Mouse (Mus musculus) urinary bladder, adult 2 months (tissue): ENCODE results near the gene Trim12c. TPM values are rescaled to one million over a fixed set of nuclear protein-coding genes. Genes with fewer than 3 reads are reported as not detected.
"Not testable (repeated sequence)": the region's sequence is repeated elsewhere in the genome, so short reads cannot be mapped to it uniquely, and the experiment has no call there.

ENCODE experiments used
- DNase-seq: peaks from one replicate; pipeline ENCODE4 v3.0.0; 2022; ENCODE audit warnings: low spot score
- polyA plus RNA-seq: library from polyadenylated mRNA; depleted of rRNA; stranded (reverse); fragments of >200 nt; gene quantifications from 2 replicates; pipeline ENCODE4 v1.2.3, GENCODE M21; 2012; rRNA removed

The Trim12c gene
- polyA plus RNA-seq = 11.9 and 14.2 TPM in 2 replicates

GRCm38 (mm10) chr7:104352717-104353599, at the start of gene Trim12c:
Gene Trim12c, minus strand, starts transcription at chr7:104353362.
- DNase-seq = peak; percentile 35

- no peak for DNase-seq
These were observed 48.0 kb upstream of the Trim12c start for GRCm38 (mm10) chr7:104401140-104401539.

DNA sequence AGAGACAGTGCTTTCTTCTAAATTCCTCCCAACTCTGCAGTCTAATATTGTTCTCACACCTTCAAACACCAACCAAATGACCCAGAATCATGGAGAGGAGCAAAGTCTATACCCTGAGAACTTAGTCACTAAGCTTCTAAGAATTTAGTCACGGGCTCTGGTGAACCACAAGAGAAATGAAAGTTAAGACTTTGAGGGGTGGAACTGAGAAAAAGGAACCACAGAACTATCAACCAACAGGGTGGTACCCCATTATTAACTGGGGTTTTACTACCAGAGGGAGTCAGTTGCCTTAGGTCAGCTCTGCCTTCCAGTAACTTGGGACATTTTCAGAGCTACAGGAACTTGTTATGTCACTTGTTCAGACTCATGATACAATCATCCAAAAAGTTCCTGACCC, 47.5 kb upstream of the Trim12c start, which contains the start of gene Trim30c:
Trim30c (minus strand) TSS at position 140 of the 400 bp plus-strand sequence.
- no peak for DNase-seq

DNA sequence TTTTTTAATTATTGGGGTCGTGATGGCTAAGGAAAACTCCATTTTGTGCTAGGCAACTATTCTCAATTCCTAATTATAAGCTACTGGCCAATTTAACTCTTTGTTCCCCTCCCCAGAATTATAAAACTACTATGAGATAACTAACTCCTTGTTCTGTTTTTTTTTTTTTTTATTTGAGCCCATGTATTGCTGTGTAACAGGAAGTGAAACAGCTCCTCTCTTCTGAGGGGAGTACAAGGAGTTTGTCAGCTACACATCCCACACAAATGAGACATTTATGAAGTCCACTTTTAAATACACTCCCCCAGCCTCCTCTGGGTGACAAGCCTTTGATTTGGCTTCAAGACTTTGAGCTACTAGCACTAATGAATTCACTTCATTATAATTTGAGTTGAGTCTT, 45.3 kb upstream of the Trim12c start:
- DNase-seq = no peak

DNA sequence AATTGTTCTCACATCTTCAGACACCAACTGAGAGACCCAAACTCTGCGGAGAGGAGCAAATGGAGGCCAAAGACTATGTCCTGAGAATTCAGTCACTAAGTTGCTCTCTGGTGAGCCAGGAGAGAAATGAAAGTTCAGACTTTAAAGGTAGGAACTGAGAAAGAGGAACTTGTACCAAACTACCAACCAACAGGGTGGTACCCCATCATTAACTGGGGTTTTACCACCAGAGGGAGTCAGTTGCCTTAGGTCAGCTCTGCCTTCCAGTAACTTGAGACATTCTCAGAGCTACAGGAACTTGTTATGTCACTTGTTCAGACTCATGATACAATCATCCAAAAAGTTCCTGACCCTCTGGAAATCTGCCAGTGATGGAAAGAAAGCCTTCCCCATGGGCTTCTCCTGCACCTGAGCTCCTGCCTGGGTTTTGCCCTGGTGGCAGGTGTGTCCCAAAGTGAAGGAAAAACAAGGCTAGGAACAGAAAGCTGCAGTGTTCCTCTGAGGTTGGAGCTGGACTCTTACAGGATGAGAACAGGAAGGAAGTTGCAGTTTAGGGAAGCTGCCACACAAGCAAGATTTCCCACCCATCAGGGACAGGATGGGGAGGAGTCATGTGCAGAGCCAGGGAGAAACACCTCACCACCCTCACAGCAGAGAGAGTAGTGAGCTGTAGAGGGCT, 16.7 kb upstream of the Trim12c start, which contains the start of gene Trim30b:
Trim30b (minus strand) TSS at position 149 of the 679 bp plus-strand sequence.
- DNase-seq = no peak

DNA sequence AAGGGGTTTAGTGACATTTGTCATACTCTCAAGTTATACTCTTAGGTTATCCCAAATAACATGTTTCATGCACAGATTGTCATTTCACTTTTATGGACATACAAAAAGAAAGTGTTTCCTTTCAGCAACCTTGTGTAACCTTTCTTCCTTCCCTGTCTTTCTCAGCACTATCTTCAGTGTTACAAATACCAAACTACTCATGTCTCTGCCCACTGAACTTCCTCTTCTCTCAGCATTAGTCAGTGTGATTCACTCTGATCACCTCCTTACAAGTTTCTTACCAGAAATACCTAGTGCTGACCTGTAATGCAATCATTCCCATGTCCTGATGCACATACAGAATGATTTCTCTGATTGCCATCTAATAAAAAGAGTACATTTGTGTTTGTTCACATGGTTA, 13.2 kb upstream of the Trim12c start:
- no peak for DNase-seq

DNA sequence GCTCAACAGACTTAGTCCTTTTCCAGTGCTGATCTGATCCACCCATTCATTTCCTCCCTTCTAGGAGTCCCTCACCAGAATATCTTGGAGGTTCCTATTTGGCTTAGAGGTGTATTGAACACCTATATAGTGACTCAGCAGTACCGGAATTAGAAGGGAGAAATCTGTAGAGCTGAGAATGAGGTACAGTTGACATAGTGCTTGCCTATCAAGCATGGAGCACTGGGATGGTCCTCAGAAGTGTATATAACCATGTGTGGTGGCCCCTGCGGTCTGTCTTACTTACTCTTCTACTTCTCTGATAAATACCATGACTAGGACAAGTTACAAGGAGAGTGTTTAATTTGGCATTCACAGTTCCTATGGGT, 422 bp upstream of the Trim12c start:
- no peak for DNase-seq

GRCm38 (mm10) chr7:104348043-104348442, 5.1 kb downstream of the Trim12c start:
- not testable (repeated sequence) for DNase-seq

DNA sequence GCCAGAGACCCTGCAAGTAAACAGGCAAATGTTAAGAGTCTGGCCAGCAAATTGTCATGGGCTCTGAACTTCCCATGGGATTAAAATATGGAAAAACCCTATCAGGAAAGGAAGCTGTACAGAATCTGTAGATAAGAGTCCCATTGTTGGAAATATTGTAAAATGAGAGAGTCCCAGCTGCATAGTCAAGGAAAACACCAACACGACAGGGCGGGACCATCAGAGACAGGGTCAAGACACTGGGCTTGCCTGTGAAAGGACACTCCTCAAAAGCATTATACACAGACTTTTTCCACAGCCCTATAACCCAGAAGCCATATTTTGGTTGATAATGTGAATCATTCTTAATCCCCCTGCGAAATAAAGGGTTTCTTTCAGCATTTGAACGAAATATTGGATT, 12.4 kb downstream of the Trim12c start:
- not testable (repeated sequence) for DNase-seq

DNA sequence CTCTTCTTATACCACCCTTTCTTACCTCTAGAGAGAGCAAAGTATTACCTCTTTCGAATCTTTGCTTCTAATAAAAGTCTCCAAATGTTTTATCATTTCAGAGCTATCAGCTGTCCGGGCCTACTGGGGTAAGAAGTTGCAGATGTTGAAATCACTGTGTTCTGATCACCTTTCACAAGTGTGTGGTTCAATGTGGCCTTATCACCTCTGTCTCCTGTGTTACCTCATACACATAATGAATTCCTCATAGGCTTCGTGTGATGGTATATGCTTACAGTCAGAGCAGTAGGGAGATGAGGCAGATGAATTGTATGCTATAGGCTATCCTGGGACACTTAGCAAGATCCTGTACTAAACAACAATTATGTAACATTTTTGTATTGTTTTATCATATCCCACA, 17.6 kb downstream of the Trim12c start:
- not testable (repeated sequence) for DNase-seq

DNA sequence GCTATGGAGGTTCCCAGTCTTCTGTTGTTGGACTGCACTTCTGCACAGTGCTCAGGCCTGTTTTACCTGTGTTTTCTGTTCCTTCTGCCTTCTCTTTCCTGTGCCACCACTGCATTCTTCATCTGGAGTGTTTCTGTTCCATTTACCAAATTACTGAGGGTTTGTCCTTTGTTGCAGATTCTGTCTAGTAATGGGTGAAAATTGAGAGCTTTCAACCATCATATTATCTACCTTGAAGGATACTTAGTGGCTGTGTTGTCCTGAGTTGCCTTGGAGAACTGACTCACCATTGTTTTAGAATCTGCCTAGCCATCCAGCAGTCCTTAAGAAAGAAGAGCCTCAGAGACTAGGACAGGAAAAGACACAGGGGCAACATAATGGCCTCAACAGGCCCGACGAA, 24.0 kb downstream of the Trim12c start, which contains the start of gene Trim34b:
Trim34b (plus strand) TSS at position 301 of the 400 bp plus-strand sequence.
- DNase-seq = not testable (repeated sequence)

- DNase-seq = no peak
These were observed 31.1 kb downstream of the Trim12c start for GRCm38 (mm10) chr7:104322028-104322427.

DNA sequence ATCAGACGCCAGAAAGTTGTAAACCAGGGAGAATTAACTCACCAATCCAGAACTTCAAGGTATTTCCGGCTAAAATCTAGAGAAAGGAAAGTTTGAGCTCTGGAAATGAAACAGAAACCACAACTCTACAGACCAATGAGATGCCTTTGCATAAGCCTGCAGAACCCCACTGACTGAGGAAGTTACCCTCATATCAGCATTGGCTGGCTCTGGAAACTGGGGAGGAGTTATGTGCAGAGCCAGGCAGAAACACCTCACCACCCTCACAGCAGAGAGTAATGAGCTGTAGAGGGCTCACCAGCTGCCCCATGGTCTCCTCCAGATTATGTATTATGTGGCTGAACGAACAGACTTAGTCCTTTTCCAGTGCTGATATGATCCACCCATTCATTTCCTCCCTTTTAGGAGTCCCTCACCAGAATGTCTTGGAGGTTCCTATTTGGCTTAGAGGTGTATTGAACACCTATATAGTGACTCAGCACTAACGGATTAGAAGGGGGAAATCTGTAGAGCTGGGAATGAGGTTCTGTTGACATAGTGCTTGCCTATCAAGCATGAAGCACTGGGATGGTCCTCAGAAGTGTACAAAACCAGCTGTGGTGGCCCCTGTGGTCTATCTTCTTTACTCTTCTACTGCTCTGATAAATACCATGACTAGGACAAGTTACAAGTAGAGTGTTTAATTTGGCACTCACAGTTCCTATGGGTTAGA, 37.6 kb downstream of the Trim12c start, which contains the start of gene Trim12a:
Trim12a (minus strand) TSS at position 98 of the 712 bp plus-strand sequence.
- not testable (repeated sequence) for DNase-seq

GRCm38 (mm10) chr7:104314796-104315353, 38.3 kb downstream of the Trim12c start:
- no peak for DNase-seq

DNA sequence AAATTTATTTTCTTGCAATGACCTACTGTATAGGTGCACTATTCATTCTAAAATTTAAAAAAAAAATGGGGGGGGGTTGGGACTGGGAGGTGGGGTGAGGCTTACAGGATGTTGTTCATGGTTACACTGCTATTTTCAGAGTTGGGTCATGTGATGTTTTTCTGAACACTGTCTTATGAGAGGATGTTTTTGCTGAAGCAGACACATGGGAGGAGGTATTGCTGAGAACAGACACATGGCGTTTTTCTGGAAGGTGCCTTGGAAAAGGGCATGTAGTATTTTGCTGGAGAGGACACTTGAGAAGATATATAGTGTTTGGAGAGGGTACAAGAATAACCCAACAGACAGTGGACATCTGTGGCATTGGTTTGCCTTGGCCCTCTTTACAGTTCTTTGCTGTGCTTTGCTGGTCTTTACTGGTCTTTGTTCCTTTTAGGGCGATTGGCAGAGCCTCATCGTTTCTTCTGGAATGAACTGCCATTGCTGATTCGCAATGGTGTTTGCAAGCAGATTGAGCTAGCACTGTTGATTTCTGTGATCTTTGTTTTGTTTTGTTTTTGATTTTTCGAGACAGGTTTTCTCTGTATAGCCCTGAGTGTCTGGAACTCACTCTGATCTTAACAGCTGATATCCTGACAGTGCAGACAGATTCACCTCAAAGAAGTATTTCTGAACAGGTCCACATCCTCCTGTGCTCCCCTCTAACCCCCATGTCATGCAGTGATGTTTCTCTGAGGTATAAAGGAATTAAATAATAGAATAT, 61.3 kb downstream of the Trim12c start:
- DNase-seq = no peak

DNA sequence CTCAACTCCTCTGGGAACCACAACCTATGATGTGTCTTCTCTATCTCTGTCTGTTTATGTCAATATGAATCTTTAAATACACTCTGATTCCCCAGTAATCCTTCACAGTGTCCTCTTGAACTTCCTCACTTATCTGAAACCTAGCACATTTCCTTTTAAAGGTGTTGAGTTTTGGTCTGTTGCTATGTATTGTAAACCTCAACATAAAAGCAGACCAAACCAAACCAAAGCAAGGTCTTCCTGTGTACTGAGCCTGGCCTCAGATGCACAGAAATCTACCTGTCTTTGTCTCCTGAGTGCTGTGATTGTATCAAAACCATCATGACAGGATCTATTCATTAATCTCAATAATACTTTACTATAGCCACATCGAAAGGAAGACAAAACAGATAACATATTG, 62.5 kb downstream of the Trim12c start:
- no peak for DNase-seq

Other genes with a start within 250 kb of the Trim12c start
- gene Olfr646, start 248.5 kb downstream of the Trim12c start, polyA plus RNA-seq = not detected in 2 replicates
- not detected in 2 replicates for gene Ubqln5, start 223.5 kb downstream of the Trim12c start, polyA plus RNA-seq
- not detected in 2 replicates for gene Olfr643, start 216.0 kb downstream of the Trim12c start, polyA plus RNA-seq
- not detected in 2 replicates for gene Ubqln3, start 210.1 kb downstream of the Trim12c start, polyA plus RNA-seq
- not detected in 2 replicates for gene Ubqlnl, start 202.8 kb downstream of the Trim12c start, polyA plus RNA-seq
- gene Olfm5, start 188.5 kb downstream of the Trim12c start, polyA plus RNA-seq = not detected in 2 replicates
- gene Olfr648, start 170.0 kb downstream of the Trim12c start, polyA plus RNA-seq = 0.03 and 0.07 TPM in 2 replicates
- not detected in 2 replicates for gene Olfr649, start 157.4 kb downstream of the Trim12c start, polyA plus RNA-seq
- 0.62 and 0.98 TPM in 2 replicates for gene Trim6, start 134.6 kb downstream of the Trim12c start, polyA plus RNA-seq
- 16.2 and 16.7 TPM in 2 replicates for gene Trim34a, start 108.9 kb downstream of the Trim12c start, polyA plus RNA-seq
- 2.7 TPM in 2 replicates for gene Trim5, start 65.3 kb downstream of the Trim12c start, polyA plus RNA-seq
- 20.1 and 25.7 TPM in 2 replicates for gene Trim12a, start 37.9 kb downstream of the Trim12c start, polyA plus RNA-seq
- gene Trim34b, start 23.9 kb downstream of the Trim12c start, polyA plus RNA-seq = 0.37 and 0.48 TPM in 2 replicates
- 0.29 and 0.32 TPM in 2 replicates for gene Trim30b, start 16.5 kb upstream of the Trim12c start, polyA plus RNA-seq
- 0.29 and 0.34 TPM in 2 replicates for gene Trim30c, start 47.5 kb upstream of the Trim12c start, polyA plus RNA-seq
- gene Trim30a, start 111.8 kb upstream of the Trim12c start, polyA plus RNA-seq = 11.3 and 12.1 TPM in 2 replicates
- gene Trim30d, start 154.5 kb upstream of the Trim12c start, polyA plus RNA-seq = 7.9 and 8.7 TPM in 2 replicates
- gene Olfr651, start 196.8 kb upstream of the Trim12c start, polyA plus RNA-seq = not detected in 2 replicates
- not detected in 2 replicates for gene Olfr652, start 207.5 kb upstream of the Trim12c start, polyA plus RNA-seq
- not detected in 2 replicates for gene Olfr653, start 224.0 kb upstream of the Trim12c start, polyA plus RNA-seq
- not detected in 2 replicates for gene Olfr654, start 233.7 kb upstream of the Trim12c start, polyA plus RNA-seq
- not detected in 2 replicates for gene Olfr655, start 248.4 kb upstream of the Trim12c start, polyA plus RNA-seq